Mouse (Mus musculus) midbrain, embryonic 13.5 days (tissue): ENCODE measurements around the gene Tmem247. TPM values are rescaled to one million over a fixed set of nuclear protein-coding genes. Genes with fewer than 3 reads are reported as not detected.

ENCODE experiments used
- ATAC-seq: fragments of 200-750 bp; cut with Nextera tagmentation; 2 replicates; pipeline ENCODE4 v1.8.0; 2017; ENCODE audit warnings: mild to moderate bottlenecking, moderate TSS enrichment, moderate library complexity
- H3K27ac ChIP-seq: fragments of 300-500 bp; sonication (generic); 2 replicates; pipeline ENCODE4 v1.5.1; 2015; ENCODE audit warnings: inconsistent platforms, mild to moderate bottlenecking, moderate library complexity
- H3K27me3 ChIP-seq: fragments of 300-500 bp; sonication (generic); 2 replicates; pipeline ENCODE4 v1.6.1; 2015; ENCODE audit warnings: mild to moderate bottlenecking, inconsistent platforms
- H3K36me3 ChIP-seq: fragments of 300-500 bp; sonication (generic); 2 replicates; pipeline ENCODE4 v1.6.1; 2015; ENCODE audit warnings: mild to moderate bottlenecking, inconsistent platforms
- H3K4me1 ChIP-seq: fragments of 300-500 bp; sonication (generic); replicated peaks from 2 replicates; pipeline ENCODE4 v1.6.1; 2015; ENCODE audit warnings: inconsistent platforms
- H3K4me2 ChIP-seq: fragments of 300-500 bp; sonication (generic); replicated peaks from 2 replicates; pipeline ENCODE4 v1.6.1; 2015; ENCODE audit warnings: moderate library complexity, mild to moderate bottlenecking, inconsistent platforms
- H3K4me3 ChIP-seq: fragments of 300-500 bp; sonication (generic); replicated peaks from 2 replicates; pipeline ENCODE4 v1.5.1; 2015; ENCODE audit warnings: mild to moderate bottlenecking, inconsistent platforms
- H3K9ac ChIP-seq: fragments of 300-500 bp; sonication (generic); replicated peaks from 2 replicates; pipeline ENCODE4 v1.6.1; 2015; ENCODE audit warnings: mild to moderate bottlenecking, inconsistent platforms
- H3K9me3 ChIP-seq: fragments of 300-500 bp; sonication (generic); 2 replicates; pipeline ENCODE4 v1.6.1; 2016; ENCODE audit warnings: mild to moderate bottlenecking, inconsistent platforms
- WGBS: fragments of 180-500 bp; shearing (Covaris S2); methylation state at CpG from one replicate; pipeline ENCODE4 v1.1.7; 2015; 5-methylcytosine and 5-hydroxymethylcytosine counted together
- polyA plus RNA-seq: library from polyadenylated mRNA; unstranded; fragments of >200 nt; fragmentation: Nextera tagmentation; extraction: Ambion mirVana; gene quantifications from 2 replicates; pipeline ENCODE4 v1.2.1, GENCODE M21; 2015

The Tmem247 gene
- polyA plus RNA-seq: not detected in 2 replicates

DNA sequence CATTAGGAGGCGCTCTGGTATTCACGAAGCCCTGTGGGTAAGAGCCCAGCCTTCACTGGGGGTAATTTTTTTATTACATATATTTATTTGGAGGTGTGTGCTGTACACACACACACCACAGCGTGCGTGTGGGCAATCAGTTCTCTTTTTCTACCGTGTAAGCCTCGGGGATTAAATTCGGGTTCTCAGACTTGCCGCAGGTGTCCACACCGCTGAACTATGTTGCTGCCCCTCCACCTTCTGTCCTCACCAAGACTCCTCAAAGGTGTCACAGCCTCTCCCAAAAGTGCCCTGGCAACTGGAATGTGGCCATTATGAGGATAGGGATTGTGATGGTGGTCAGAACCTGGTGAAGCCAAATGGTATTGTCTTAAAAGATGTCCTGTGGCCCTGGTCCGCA is at the start of gene Tmem247:
Tmem247 (plus strand) TSS at position 301 of the 400 bp plus-strand sequence.
- no peak for ATAC-seq
- no peak within 1 kb of the TSS for H3K4me2 ChIP-seq
- H3K4me3 ChIP-seq: no peak within 1 kb of the TSS
- H3K4me1 ChIP-seq: no peaks in the 10 kb centered on the region
- no peak within 1 kb of the TSS for H3K27ac ChIP-seq
- H3K27me3 ChIP-seq: no peaks in the 10 kb centered on the region
- H3K36me3 ChIP-seq: no peaks in the 10 kb centered on the region
- no peaks in the 10 kb centered on the region for H3K9me3 ChIP-seq
- H3K9ac ChIP-seq: no peak within 1 kb of the TSS
- 92% methylated on average over 10 of the region's 10 CpGs for WGBS

DNA sequence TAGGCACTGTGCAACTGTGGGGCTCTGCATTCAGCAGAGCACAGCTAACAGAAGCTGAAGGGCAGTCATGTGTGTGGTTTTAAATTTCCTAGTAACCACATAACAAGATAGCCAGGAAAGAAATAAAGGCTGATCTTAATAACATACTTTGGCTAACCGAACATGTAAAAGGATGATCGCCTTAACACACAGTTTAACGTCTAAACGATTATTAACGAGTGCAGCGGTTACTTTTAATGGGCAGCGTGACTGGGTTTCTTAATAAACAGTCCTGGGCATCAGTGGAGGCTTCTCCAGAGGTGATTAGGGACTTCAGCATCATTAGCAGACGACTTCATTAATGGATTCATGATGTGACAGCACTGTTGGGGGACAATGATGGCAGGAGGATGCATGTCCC is 46.6 kb upstream of the Tmem247 start:
- no peak overlapping the region for H3K4me3 ChIP-seq
- no peaks in the 10 kb centered on the region for H3K9me3 ChIP-seq
- peaks cover 40% of the 10 kb centered on the region for H3K27me3 ChIP-seq
- H3K4me1 ChIP-seq: no peaks in the 10 kb centered on the region
- H3K9ac ChIP-seq: no peak overlapping the region
- ATAC-seq: no peak
- no peak overlapping the region for H3K4me2 ChIP-seq
- no peak overlapping the region for H3K27ac ChIP-seq
- no peaks in the 10 kb centered on the region for H3K36me3 ChIP-seq
- 78% methylated on average over 8 of the region's 8 CpGs for WGBS

DNA sequence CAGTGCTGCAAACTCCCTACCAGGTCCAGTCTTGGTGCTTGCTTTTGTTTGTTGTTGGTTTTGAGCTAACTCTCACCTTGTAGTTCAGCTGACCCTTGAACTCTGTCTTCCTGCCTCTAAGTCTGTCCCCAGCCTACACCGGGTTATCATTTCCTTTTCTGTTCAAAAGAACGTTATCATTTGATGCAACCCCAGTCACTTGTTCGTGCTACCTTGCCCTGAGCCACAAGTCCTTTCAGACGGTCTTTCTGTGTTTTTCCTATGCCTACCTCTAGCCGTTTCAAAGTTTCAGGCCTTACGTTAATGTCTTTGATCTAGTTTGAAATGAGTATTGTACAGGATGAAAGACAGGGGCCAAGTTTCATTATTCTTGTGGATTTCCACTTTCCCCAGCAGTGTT is 44.5 kb upstream of the Tmem247 start:
- 82% methylated on average over 6 of the region's 6 CpGs for WGBS
- no peak for ATAC-seq
- Histone ChIP-seq H3K27me3 (peaks cover 59% of the 10 kb centered on the region), H3K4me1 (no peaks in the 10 kb centered on the region), H3K27ac (no peak overlapping the region), H3K9ac (no peak overlapping the region), H3K36me3 (no peaks in the 10 kb centered on the region), H3K4me2 (no peak overlapping the region), H3K9me3 (no peaks in the 10 kb centered on the region), H3K4me3 (no peak overlapping the region)

DNA sequence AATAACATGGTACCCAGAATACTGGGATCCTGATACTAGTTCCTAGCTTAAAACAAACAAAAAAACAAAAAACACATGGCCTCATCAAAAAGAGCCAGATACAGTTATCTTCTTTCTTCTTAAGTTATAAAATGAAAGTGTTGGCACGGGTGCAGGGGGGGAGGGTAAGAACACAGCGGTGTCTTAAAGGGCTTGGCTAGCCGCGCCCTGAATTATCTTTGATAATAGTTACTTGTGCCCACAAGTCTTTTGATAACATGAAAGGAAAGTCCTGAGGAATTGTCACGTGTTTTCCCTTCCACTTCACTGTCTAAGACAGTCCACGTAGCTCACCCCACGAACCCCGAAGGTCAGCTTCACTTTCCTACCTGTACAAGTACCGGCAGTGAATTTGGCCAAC is 40.2 kb upstream of the Tmem247 start:
- no peak for ATAC-seq
- Histone ChIP-seq H3K27ac (no peak overlapping the region), H3K4me2 (no peak overlapping the region), H3K9me3 (no peaks in the 10 kb centered on the region), H3K9ac (no peak overlapping the region), H3K36me3 (no peaks in the 10 kb centered on the region), H3K4me1 (peaks cover 9% of the 10 kb centered on the region), H3K4me3 (no peak overlapping the region), H3K27me3 (peaks cover 66% of the 10 kb centered on the region)
- 93% methylated on average over 9 of the region's 9 CpGs for WGBS

DNA sequence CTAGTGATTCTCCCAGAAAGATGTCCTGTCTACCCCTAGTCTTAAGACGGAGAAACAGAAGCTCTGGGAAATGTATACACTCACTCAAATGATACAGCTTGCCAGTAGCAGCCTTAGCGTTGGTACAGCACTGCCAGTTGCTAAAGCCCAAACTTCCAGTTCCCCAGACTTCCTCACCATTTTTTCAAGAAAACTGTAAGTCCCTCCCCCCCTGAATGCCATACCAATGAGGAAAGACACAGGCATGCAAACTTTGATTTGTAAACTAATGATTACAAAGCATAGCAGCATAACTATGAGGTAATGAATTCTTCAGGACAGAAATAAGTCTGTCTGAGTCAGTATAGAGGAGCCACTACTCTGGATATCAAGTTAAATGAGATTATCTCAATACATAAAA is 39.4 kb upstream of the Tmem247 start:
- WGBS: 92% methylated on average over 2 of the region's 2 CpGs

DNA sequence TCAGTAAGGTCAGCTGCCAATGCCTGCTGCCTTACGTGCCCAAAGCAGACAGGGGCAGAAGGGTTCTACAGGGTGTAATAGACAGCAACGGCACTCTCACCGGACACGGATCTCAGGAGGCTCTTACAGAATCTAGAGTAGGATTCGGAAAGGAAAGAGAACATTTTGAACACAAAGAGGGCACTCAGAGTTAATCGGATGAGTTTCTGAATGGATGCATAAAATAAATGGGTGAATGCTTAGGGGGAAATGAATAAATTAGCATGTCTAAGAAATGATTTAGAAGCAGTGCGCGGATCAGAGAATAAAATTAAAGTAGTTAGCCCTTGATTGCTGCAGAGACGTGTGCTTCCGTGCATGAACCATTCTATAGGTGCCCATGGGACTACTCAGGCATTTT is 37.1 kb upstream of the Tmem247 start:
- no peak overlapping the region for H3K27ac ChIP-seq
- no peak for ATAC-seq
- H3K4me2 ChIP-seq: no peak overlapping the region
- no peak overlapping the region for H3K9ac ChIP-seq
- 41% methylated on average over 10 of the region's 10 CpGs for whole genome bisulfite sequencing
- H3K4me1 ChIP-seq: peaks cover 9% of the 10 kb centered on the region
- no peaks in the 10 kb centered on the region for H3K36me3 ChIP-seq
- no peaks in the 10 kb centered on the region for H3K9me3 ChIP-seq
- no peak overlapping the region for H3K4me3 ChIP-seq
- peaks cover 66% of the 10 kb centered on the region for H3K27me3 ChIP-seq

More for the DNA sequence above, 39.4 kb upstream of the Tmem247 start:
- no peak for ATAC-seq
- no peak overlapping the region for H3K4me2 ChIP-seq
- no peak overlapping the region for H3K9ac ChIP-seq
- H3K27ac ChIP-seq: no peak overlapping the region
- peaks cover 66% of the 10 kb centered on the region for H3K27me3 ChIP-seq
- H3K9me3 ChIP-seq: no peaks in the 10 kb centered on the region
- no peak overlapping the region for H3K4me3 ChIP-seq
- peaks cover 9% of the 10 kb centered on the region for H3K4me1 ChIP-seq
- H3K36me3 ChIP-seq: no peaks in the 10 kb centered on the region

DNA sequence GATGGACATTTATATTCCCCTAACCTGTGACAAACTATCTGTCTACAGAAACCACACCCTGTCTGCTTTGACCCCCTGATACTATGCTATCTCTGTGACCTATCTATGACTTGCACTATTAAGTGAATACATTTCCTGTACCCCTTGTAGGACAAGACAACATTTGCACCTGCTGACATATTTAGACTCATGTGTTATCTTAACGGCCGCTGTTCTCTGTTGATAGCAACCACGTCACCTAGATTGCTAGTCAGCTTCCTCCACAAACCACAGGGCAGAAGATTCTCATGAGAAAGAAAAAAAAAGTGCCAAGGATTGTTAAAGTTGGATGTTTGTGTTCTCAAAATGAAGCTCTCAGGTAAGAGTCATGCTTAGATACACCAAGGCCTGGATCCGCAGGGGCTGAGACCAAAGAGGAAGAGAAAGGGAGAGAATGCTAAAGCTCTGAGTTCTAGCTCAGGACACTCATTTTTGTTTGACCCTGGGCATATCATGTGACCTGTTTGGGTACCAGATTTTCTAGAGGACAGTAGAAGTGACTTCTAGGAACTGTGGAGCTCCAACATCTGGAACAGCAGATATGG is 36.6 kb upstream of the Tmem247 start:
- Histone ChIP-seq H3K27me3 (peaks cover 61% of the 10 kb centered on the region), H3K36me3 (no peaks in the 10 kb centered on the region), H3K4me2 (no peak overlapping the region), H3K9ac (no peak overlapping the region), H3K27ac (no peak overlapping the region), H3K4me3 (no peak overlapping the region), H3K4me1 (peaks cover 9% of the 10 kb centered on the region), H3K9me3 (no peaks in the 10 kb centered on the region)
- ATAC-seq: no peak
- 90% methylated on average over 4 of the region's 4 CpGs for WGBS

DNA sequence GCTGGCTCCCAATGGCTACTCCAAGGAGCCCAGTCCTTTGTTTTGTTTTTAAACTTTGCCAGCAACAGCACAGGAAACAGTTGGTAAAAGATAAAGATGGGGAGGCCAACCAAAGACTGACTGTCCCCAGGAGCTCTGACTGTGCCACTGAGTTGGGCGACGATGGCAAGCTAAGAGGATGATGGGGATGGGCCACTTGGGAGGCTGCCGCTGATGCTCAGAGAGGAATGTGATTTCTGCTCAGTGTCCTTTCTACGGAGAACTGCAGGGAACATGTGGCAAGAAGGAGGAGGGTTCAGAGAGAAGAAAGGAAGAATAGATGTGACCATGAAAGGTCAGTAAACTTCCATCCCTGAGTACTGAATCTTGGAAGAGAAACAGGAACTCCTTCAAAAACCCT is 22.0 kb upstream of the Tmem247 start:
- Histone ChIP-seq H3K4me2 (no peak overlapping the region), H3K4me1 (no peaks in the 10 kb centered on the region), H3K9me3 (no peaks in the 10 kb centered on the region), H3K27ac (no peak overlapping the region), H3K4me3 (no peak overlapping the region), H3K27me3 (peaks cover 5% of the 10 kb centered on the region; the same call in 1 of the 2 replicates), H3K9ac (no peak overlapping the region), H3K36me3 (no peaks in the 10 kb centered on the region)
- 84% methylated on average over 4 of the region's 4 CpGs for WGBS
- no peak for ATAC-seq

DNA sequence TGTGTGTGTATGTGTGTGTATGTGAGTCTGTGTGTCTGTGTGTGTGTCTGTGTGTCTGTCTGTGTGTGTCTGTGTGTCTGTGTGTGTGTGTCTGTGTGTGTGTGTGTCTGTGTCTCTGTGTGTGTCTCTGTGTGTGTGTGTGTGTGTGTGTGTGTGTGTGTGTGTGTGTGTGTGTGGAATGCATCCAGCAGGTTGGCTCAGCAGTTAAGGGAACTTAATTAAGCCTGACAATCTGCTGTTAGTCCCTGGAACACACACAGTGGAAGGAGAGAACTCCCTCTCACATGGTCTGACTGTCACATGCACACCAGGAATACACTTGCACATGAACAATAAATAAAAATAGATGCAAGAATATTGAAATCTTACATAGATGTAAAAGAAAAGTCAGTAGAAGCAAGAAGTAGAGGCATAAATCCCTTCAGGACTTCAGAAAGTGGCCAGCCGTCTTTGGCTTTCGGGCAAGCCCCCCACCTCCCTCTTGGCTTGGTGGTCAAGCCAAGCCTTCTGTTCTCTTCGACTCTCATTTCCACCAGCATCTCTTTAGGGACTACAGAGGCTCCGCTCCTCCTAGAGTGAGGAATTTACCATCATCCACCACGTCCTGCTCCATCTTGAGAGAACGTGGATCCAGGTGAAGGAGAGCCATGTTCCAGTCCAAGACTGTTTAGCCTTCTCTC is 19.5 kb upstream of the Tmem247 start:
- 91% methylated on average over 6 of the region's 6 CpGs for WGBS
- peaks cover 6% of the 10 kb centered on the region; the same call in 1 of the 2 replicates for H3K4me1 ChIP-seq

DNA sequence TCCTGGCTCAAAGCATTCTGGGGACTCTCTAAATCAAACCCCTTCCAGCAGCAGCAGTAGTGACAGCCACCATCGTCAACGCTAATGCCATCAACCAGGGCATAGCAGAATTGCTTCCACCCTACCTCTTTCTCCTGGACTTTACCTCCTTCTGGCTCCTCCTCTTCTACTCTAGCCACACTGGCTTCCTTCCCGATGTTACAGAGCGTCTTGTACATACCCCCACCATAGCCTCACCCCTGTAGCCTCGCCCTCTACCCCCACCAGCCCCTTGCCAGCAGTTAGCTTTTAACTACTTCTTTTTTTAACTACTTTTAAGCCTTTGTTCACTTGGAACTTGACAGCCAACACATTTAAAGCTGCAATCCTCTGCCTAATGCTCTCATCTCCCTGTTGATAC is 17.3 kb upstream of the Tmem247 start:
- WGBS: 85% methylated on average over 5 of the region's 5 CpGs
- Histone ChIP-seq H3K27me3 (0 out of 2 replicates have a peak, but pooled peaks cover 9% of the 10 kb centered on the region), H3K9me3 (no peaks in the 10 kb centered on the region), H3K9ac (no peak overlapping the region), H3K4me1 (peaks cover 19% of the 10 kb centered on the region), H3K4me3 (no peak overlapping the region), H3K4me2 (no peak overlapping the region), H3K36me3 (no peaks in the 10 kb centered on the region), H3K27ac (no peak overlapping the region)
- ATAC-seq: no peak

More for the DNA sequence above, 19.5 kb upstream of the Tmem247 start:
- H3K4me3 ChIP-seq: no peak overlapping the region
- H3K9ac ChIP-seq: no peak overlapping the region
- no peaks in the 10 kb centered on the region for H3K36me3 ChIP-seq
- peaks cover 5% of the 10 kb centered on the region; the same call in 1 of the 2 replicates for H3K27me3 ChIP-seq
- no peak overlapping the region for H3K4me2 ChIP-seq
- H3K9me3 ChIP-seq: no peaks in the 10 kb centered on the region
- no peak overlapping the region for H3K27ac ChIP-seq
- no peak for ATAC-seq

DNA sequence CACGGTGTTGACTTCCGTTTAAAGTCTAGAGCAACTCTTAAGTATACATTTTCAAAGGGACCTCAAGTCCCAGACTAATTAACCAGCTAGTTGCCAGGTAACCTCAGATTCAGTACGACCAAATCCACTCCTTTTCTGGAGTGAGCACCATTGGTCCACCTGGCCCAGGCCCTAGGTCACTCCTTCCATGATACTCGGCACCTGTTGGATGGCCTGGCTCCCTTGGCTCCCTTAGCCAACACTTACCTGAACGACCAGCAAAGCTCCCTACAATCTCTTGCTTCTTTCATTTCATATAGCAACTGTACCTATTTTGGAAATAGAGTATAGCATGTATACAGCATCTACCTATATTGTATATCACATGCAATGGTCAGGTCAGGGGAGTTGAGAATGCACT is 16.6 kb upstream of the Tmem247 start:
- Histone ChIP-seq H3K9me3 (no peaks in the 10 kb centered on the region), H3K4me3 (no peak overlapping the region), H3K36me3 (no peaks in the 10 kb centered on the region), H3K27me3 (0 out of 2 replicates have a peak, but pooled peaks cover 9% of the 10 kb centered on the region), H3K4me1 (peaks cover 26% of the 10 kb centered on the region), H3K4me2 (no peak overlapping the region), H3K9ac (no peak overlapping the region), H3K27ac (no peak overlapping the region)
- 81% methylated on average over 5 of the region's 5 CpGs for WGBS
- ATAC-seq: no peak

DNA sequence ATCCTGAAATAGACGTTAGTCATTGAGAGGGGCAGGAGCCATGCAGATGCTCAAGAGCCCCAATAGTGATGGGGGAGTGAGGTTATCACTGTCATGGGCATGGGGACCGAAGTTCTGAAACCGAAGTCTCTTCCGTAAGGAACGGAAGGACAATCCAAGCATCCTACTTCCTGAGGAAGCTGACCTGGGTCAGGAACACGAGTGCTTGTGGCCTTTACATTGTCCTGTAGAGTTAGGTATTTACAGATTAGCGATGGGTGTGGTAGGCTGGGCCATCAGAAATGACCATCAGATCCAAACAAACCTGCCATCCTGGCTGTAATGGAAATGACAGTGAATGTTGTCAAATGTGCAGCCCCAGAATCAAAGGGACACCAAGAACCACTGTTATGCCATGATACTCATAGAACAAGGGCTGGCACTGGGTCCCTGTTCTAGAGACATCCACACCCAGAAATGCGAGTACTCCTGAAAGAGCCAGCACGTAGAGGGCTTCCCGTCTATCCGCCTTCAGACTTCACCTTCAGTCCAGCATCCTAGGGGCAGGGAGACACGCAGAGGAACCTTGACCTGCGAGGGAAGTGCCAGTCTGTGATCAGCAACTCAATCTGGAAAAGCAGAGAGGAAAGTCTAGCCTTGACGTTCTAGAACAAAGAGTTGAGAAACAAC is 14.6 kb upstream of the Tmem247 start:
- H3K27me3 ChIP-seq: peaks cover 13% of the 10 kb centered on the region; the same call in 1 of the 2 replicates
- H3K4me3 ChIP-seq: no peak overlapping the region
- H3K9ac ChIP-seq: no peak overlapping the region
- ATAC-seq: no peak
- WGBS: 95% methylated on average over 14 of the region's 14 CpGs
- no peak overlapping the region for H3K27ac ChIP-seq
- peaks cover 31% of the 10 kb centered on the region for H3K4me1 ChIP-seq
- no peaks in the 10 kb centered on the region for H3K36me3 ChIP-seq
- H3K4me2 ChIP-seq: no peak overlapping the region
- no peaks in the 10 kb centered on the region for H3K9me3 ChIP-seq
